Mouse (Mus musculus) kidney, adult 11 months (tissue): ENCODE results near the gene Bag2.

Experiments used
- DNase-seq: peaks from one replicate; pipeline ENCODE4 v3.0.0; 2022

Gene Bag2

GRCm38 (mm10) chr1:33757491-33758041 lies at the start of gene Bag2:
Gene Bag2, minus strand, starts transcription at chr1:33757795.
- peak; percentile 47 for DNase-seq

GRCm38 (mm10) chr1:33803323-33803722 lies 45.7 kb upstream of the Bag2 start:
- no peak for DNase-seq

GRCm38 (mm10) chr1:33799620-33800019 lies 42.0 kb upstream of the Bag2 start:
- DNase-seq: no peak

GRCm38 (mm10) chr1:33788493-33788892 lies 30.9 kb upstream of the Bag2 start:
- no peak for DNase-seq

GRCm38 (mm10) chr1:33788072-33788471 lies 30.5 kb upstream of the Bag2 start:
- no peak for DNase-seq

GRCm38 (mm10) chr1:33784561-33784960 lies 27.0 kb upstream of the Bag2 start:
- no peak for DNase-seq

- DNase-seq: no peak
Observed at GRCm38 (mm10) chr1:33776175-33776611, 18.6 kb upstream of the Bag2 start.

GRCm38 (mm10) chr1:33772106-33772505 lies 14.5 kb upstream of the Bag2 start:
- no peak for DNase-seq

GRCm38 (mm10) chr1:33771621-33772020 lies 14.0 kb upstream of the Bag2 start:
- DNase-seq: no peak

GRCm38 (mm10) chr1:33768827-33769226 lies 11.2 kb upstream of the Bag2 start:
- DNase-seq: no peak

GRCm38 (mm10) chr1:33768091-33768787 lies 10.6 kb upstream of the Bag2 start:
- no peak for DNase-seq

GRCm38 (mm10) chr1:33766520-33767508 lies 9.2 kb upstream of the Bag2 start:
- no peak for DNase-seq

- DNase-seq: no peak
Observed at GRCm38 (mm10) chr1:33765468-33766080, 8.0 kb upstream of the Bag2 start.

- DNase-seq: no peak
Observed at GRCm38 (mm10) chr1:33763826-33764225, 6.2 kb upstream of the Bag2 start.

- DNase-seq: no peak
Observed at GRCm38 (mm10) chr1:33758488-33758887, 893 bp upstream of the Bag2 start.

- DNase-seq: peak; percentile 9
Observed at GRCm38 (mm10) chr1:33757033-33757413, 572 bp downstream of the Bag2 start.

GRCm38 (mm10) chr1:33756258-33757032 lies 1.1 kb downstream of the Bag2 start:
- DNase-seq: no peak

GRCm38 (mm10) chr1:33755799-33756198 lies 1.8 kb downstream of the Bag2 start:
- DNase-seq: no peak

GRCm38 (mm10) chr1:33754965-33755735 lies 2.4 kb downstream of the Bag2 start:
- DNase-seq: peak; percentile 78

- peak; percentile 38 for DNase-seq
Observed at GRCm38 (mm10) chr1:33754089-33754488, 3.5 kb downstream of the Bag2 start.

GRCm38 (mm10) chr1:33751283-33751682 lies 6.3 kb downstream of the Bag2 start:
- no peak for DNase-seq
